Mouse (Mus musculus) heart, embryonic 13.5 days (tissue): ENCODE results near the gene Zfp91. TPM values are rescaled to one million over a fixed set of nuclear protein-coding genes. Genes with fewer than 3 reads are reported as not detected.

Source experiments
- ATAC-seq: fragments of 200-750 bp; cut with Nextera tagmentation; 2 replicates; pipeline ENCODE4 v1.8.0; 2017; ENCODE audit warnings: moderate TSS enrichment; ENCODE audit not compliant: insufficient number of reproducible peaks, low FRiP score, low TSS enrichment; ENCODE audit errors: extremely low read depth
- H3K27ac ChIP-seq: fragments of 300-500 bp; sonication (generic); replicated peaks from 2 replicates; pipeline ENCODE4 v1.5.1; 2015; ENCODE audit warnings: moderate library complexity, mild to moderate bottlenecking, inconsistent platforms
- H3K27me3 ChIP-seq: fragments of 300-500 bp; sonication (generic); replicated peaks from 2 replicates; pipeline ENCODE4 v1.6.1; 2015; ENCODE audit warnings: mild to moderate bottlenecking, inconsistent platforms
- H3K36me3 ChIP-seq: fragments of 300-500 bp; sonication (generic); 2 replicates; pipeline ENCODE4 v1.6.1; 2015; ENCODE audit warnings: mild to moderate bottlenecking, inconsistent platforms
- H3K4me1 ChIP-seq: fragments of 300-500 bp; sonication (generic); 2 replicates; pipeline ENCODE4 v1.6.1; 2015; ENCODE audit warnings: inconsistent platforms
- H3K4me2 ChIP-seq: fragments of 300-500 bp; sonication (generic); 2 replicates; pipeline ENCODE4 v1.6.1; 2015; ENCODE audit warnings: inconsistent platforms, mild to moderate bottlenecking, moderate library complexity
- H3K4me3 ChIP-seq: fragments of 300-500 bp; sonication (generic); 2 replicates; pipeline ENCODE4 v1.5.1; 2015; ENCODE audit warnings: moderate library complexity, mild to moderate bottlenecking, inconsistent platforms
- H3K9ac ChIP-seq: fragments of 300-500 bp; sonication (generic); 2 replicates; pipeline ENCODE4 v1.6.1; 2015; ENCODE audit warnings: inconsistent platforms, mild to moderate bottlenecking, moderate library complexity
- H3K9me3 ChIP-seq: fragments of 300-500 bp; sonication (generic); 2 replicates; pipeline ENCODE4 v1.6.1; 2016; ENCODE audit warnings: inconsistent platforms
- WGBS: fragments of 180-500 bp; shearing (Covaris S2); methylation state at CpG from one replicate; pipeline ENCODE4 v1.1.7; 2015; ENCODE audit warnings: mixed read lengths; 5-methylcytosine and 5-hydroxymethylcytosine counted together
- polyA plus RNA-seq: library from polyadenylated mRNA; unstranded; fragments of >200 nt; fragmentation: Nextera tagmentation; extraction: Ambion mirVana; gene quantifications from 2 replicates; pipeline ENCODE4 v1.2.1, GENCODE M21; 2015

Gene Zfp91
- polyA plus RNA-seq, 1 experiment from 2014 or later, result 10.0 TPM

DNA sequence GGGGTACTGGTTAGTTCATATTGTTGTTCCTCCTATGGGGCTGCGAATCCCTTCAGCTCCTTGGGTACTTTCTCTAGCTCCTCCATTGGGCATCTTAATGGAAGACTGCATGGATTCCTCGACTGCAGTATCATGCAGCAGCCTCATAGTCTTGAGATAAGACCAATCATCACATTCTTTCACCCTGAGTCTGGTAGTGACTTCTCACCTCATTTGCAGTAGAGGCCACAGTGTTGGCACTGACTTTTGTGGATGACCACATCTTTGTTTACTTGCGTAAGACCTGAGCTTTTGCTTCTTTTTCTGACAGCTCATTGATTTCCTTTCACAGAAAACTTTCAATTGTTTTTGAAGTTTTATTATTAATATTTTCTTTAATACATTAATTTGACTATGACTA is 9.8 kb upstream of the Zfp91 start:
- Histone ChIP-seq H3K9me3 (no peaks in the 10 kb centered on the region), H3K27ac (no peak overlapping the region), H3K4me3 (no peak overlapping the region), H3K27me3 (no peaks in the 10 kb centered on the region), H3K4me1 (no peaks in the 10 kb centered on the region), H3K4me2 (no peak overlapping the region), H3K36me3 (no peaks in the 10 kb centered on the region), H3K9ac (no peak overlapping the region)
- WGBS, result 50% methylated on average over 3 of the region's 3 CpGs
- no peak for ATAC-seq

DNA sequence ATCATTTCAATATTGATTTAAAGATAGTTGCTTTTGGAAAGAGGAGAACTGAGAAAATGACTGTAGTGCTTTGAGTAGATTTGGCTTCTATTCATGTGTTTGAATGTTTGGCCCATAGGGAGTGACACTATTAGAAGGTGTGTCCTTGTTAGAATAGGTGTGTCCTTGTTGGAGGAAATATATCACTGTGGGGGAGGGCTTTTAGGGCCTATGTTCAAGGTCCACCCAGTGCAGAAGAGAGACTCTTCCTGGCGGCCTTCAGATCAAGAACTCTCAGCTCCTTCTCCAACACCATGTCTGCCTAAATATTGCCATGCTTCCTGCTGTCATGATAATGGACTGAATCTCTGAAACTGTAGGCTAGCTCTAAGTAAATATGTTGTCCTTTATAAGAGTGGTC is 8.3 kb upstream of the Zfp91 start:
- H3K36me3 ChIP-seq, result no peaks in the 10 kb centered on the region
- no peaks in the 10 kb centered on the region; the same call in 1 of the 2 replicates for H3K27me3 ChIP-seq
- WGBS, result 82% methylated on average over 1 of the region's 1 CpGs
- no peak overlapping the region for H3K4me2 ChIP-seq
- H3K4me1 ChIP-seq, result no peaks in the 10 kb centered on the region
- H3K27ac ChIP-seq, result no peak overlapping the region
- ATAC-seq, result no peak
- no peaks in the 10 kb centered on the region for H3K9me3 ChIP-seq
- H3K4me3 ChIP-seq, result no peak overlapping the region
- H3K9ac ChIP-seq, result no peak overlapping the region

DNA sequence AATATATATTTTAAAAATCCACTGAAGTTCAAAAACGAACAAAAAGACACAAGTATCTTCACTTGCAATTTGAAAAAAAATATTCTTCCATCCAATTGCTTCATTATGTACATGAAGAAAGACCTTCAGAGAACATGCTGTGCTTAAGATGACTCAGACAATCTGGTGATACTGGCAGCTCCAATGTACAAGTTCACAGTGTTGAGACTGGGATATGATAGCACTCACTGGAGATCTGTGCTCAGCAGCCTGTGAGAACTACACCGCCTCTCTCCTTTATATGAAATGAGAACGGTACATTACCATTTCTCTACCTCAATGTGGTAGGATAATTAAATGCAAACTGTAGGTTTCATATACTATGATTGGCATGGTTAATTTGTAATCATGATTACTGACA is 6.9 kb upstream of the Zfp91 start:
- Histone ChIP-seq H3K4me1 (no peaks in the 10 kb centered on the region), H3K27me3 (no peaks in the 10 kb centered on the region; the same call in 1 of the 2 replicates), H3K4me3 (no peak overlapping the region), H3K9me3 (no peaks in the 10 kb centered on the region), H3K36me3 (no peaks in the 10 kb centered on the region), H3K9ac (no peak overlapping the region), H3K27ac (no peak overlapping the region), H3K4me2 (no peak overlapping the region)
- 66% methylated on average over 3 of the region's 3 CpGs for WGBS
- ATAC-seq, result no peak

DNA sequence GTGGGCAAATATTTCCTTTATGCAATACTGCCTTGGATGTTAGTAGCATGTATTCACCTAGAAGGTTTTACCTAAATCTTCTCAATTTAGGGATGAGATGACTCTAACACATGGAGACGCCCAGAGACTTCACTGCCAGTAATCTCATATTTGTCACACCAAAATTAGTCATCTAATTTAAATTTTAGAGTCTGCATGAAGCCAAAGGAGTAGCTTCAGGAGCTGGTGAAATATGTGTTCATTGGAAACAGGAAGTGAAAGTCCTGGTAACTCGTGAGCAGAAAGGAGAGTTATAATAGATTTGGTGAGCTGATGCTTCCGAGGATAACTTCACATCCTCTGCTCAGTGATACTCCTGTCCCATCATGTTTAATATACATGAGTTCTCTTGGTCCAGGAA is 5.1 kb upstream of the Zfp91 start:
- 60% methylated on average over 3 of the region's 3 CpGs for WGBS
- H3K4me3 ChIP-seq, result no peak overlapping the region
- no peaks in the 10 kb centered on the region for H3K36me3 ChIP-seq
- H3K27ac ChIP-seq, result no peak overlapping the region
- no peaks in the 10 kb centered on the region for H3K9me3 ChIP-seq
- peaks cover 3% of the 10 kb centered on the region; the same call in 1 of the 2 replicates for H3K4me1 ChIP-seq
- no peak overlapping the region for H3K9ac ChIP-seq
- no peak overlapping the region for H3K4me2 ChIP-seq
- no peak for ATAC-seq
- H3K27me3 ChIP-seq, result no peaks in the 10 kb centered on the region; the same call in 1 of the 2 replicates

DNA sequence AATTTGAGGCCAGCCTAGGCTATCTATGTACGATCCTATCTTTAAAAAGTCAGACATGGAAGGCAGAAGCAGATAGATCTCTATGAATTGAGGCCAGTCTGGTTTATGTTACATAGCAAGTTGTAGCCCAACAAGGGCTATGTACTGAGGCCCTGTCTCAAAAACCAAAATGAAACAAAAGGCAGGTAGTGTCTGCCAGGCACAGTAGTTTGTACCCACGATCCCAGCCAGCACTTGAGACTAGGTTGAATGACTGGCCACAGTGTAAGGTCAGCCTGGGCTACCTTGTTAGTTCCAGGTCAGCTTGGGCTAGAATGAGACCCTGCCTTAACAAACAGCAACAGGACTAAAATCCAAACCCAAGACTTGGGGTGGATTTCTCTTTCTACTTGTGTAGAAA is 4.7 kb upstream of the Zfp91 start:
- H3K9me3 ChIP-seq, result no peaks in the 10 kb centered on the region
- no peaks in the 10 kb centered on the region; the same call in 1 of the 2 replicates for H3K27me3 ChIP-seq
- ATAC-seq, result no peak
- peaks cover 3% of the 10 kb centered on the region; the same call in 1 of the 2 replicates for H3K4me1 ChIP-seq
- 56% methylated on average over 2 of the region's 2 CpGs for WGBS
- no peak overlapping the region for H3K4me3 ChIP-seq
- no peak overlapping the region for H3K27ac ChIP-seq
- no peak overlapping the region for H3K4me2 ChIP-seq
- no peaks in the 10 kb centered on the region for H3K36me3 ChIP-seq
- no peak overlapping the region for H3K9ac ChIP-seq

DNA sequence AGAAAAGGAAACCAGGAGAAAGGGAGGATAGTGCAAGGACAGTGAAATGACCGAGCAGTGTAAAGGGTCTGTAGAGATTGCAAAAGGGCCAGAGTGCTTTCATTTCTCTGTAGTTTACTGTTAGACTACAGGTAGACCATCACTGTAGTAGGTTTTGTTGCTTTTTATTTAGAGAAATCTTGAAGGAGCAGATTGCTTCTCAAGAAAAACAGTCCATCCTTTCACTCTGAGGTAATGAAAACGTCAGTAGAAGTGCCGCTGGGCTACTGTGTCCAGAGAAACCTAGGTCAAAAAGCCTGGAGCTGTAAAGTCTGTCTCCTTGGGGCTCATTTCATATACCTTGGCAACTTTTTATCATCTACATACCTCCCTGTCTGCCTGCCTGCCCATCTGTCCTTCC is 3.2 kb upstream of the Zfp91 start:
- H3K27me3 ChIP-seq, result no peaks in the 10 kb centered on the region; the same call in 1 of the 2 replicates
- peaks cover 3% of the 10 kb centered on the region; the same call in 1 of the 2 replicates for H3K4me1 ChIP-seq
- no peak overlapping the region for H3K4me2 ChIP-seq
- H3K9ac ChIP-seq, result no peak overlapping the region; the same call in 1 of the 2 replicates
- no peak overlapping the region for H3K4me3 ChIP-seq
- H3K27ac ChIP-seq, result no peak overlapping the region
- ATAC-seq, result no peak
- WGBS, result 78% methylated on average over 3 of the region's 3 CpGs
- no peaks in the 10 kb centered on the region for H3K9me3 ChIP-seq
- no peaks in the 10 kb centered on the region for H3K36me3 ChIP-seq

DNA sequence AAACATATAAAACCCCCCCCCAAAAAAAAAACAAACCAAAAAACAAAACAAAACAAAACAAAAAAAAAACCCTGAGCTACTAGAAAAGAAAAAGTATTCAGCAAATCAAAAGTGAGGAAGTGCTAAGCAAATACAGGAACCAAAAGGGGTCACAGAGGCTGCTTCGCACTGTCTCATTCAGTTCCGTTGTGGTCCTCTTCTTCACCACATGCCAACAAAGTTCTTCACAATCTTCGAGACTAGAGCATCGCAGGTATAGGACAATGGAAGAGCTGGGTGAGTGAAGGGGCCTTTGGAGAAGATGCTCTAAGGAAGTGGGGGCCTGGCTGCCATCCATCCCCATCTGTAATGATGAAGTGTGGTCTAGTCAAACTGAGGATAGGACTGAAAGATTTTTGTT is 2.5 kb upstream of the Zfp91 start:
- H3K27ac ChIP-seq, result no peak overlapping the region
- ATAC-seq, result no peak
- H3K9ac ChIP-seq, result no peak overlapping the region
- 71% methylated on average over 4 of the region's 4 CpGs for WGBS
- no peaks in the 10 kb centered on the region; the same call in 1 of the 2 replicates for H3K27me3 ChIP-seq
- no peaks in the 10 kb centered on the region for H3K36me3 ChIP-seq
- no peak overlapping the region for H3K4me2 ChIP-seq
- H3K4me1 ChIP-seq, result peaks cover 5% of the 10 kb centered on the region
- H3K4me3 ChIP-seq, result no peak overlapping the region
- H3K9me3 ChIP-seq, result no peaks in the 10 kb centered on the region

DNA sequence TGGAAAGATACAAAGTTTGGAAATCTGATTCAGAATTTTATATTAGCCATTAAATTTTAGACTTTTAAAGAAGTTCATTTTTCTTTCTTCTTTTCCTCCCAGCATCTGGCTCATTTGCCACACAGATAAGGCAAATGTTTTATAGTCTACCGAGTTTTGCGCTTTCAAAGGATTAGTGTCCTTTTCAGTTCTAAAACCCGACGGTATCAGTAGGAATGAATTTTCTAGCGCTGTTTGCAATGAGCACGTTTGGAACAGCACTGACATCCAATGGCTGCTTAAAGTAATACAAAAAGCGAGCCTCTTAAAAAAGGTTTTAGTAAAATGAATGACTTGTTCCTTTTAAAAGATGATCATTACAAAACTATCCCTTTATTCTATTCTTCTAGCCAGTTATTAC is 1.1 kb upstream of the Zfp91 start:
- peak overlapping the region; percentile 89 for H3K9ac ChIP-seq

DNA sequence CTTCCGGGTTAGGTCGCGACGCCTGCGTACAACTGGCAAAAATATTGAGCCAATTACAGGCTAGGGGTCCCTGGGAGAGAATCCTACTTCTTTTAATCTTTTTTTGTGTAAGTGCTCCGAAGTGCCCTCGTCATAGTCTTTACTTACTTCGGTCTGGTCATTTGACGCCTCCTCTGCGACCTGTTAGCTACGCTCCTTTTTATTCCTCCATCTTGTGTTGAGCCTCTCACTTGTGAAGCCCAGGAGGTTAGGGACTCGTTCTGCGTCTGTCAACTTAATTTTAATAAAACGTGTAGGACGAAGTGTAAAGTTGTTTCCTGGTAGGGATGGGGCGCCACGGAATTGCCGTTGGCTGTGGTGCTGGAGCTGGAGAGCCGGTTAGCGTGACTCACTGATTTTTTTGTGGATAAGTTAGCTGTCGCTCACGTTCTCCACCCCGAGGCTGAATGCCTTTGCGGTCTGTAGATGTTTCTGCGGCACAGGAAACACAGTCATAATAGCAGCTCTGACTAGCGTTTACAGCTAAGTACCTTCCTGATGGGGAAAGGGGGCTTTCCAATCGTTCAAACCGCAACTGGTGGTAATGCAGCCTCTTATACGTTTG is 504 bp upstream of the Zfp91 start:
- no peak; the same call in 1 of the 2 replicates for ATAC-seq

More for the DNA sequence above, 1.1 kb upstream of the Zfp91 start:
- Histone ChIP-seq H3K27me3 (no peaks in the 10 kb centered on the region; the same call in 1 of the 2 replicates), H3K36me3 (no peaks in the 10 kb centered on the region), H3K4me1 (peaks cover 11% of the 10 kb centered on the region), H3K4me3 (peak overlapping the region; percentile 96), H3K9me3 (no peaks in the 10 kb centered on the region), H3K27ac (peak overlapping the region; percentile 100), H3K4me2 (peak overlapping the region; percentile 89)
- WGBS, result 2% methylated on average over 7 of the region's 7 CpGs
- ATAC-seq, result no peak

DNA sequence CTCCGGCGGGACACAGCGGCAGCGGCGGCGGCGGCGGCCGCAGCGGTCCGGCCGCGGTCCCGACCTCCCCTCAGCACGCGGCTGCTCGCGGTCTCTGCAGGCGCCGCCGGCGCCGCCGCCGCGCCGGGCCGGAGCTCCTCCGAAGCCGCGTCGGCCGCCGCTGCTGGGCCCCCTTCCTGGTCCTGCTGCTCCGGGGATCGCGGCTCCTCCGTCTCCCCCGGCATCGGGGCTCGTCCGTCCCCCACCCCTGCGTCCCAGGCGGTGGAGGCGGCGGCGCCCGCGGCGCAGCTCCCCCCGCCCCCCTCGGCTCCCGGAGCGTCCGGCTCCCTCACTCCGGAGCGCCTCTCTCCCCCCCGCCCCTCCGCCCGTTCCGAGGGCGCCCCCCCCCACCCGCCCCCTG is 816 bp downstream of the Zfp91 start:
- Histone ChIP-seq H3K4me1 (peaks cover 19% of the 10 kb centered on the region), H3K27ac (peak overlapping the region; percentile 100), H3K4me2 (peak overlapping the region; percentile 77), H3K9me3 (no peaks in the 10 kb centered on the region), H3K4me3 (peak overlapping the region; percentile 96), H3K27me3 (no peaks in the 10 kb centered on the region; the same call in 1 of the 2 replicates), H3K36me3 (no peaks in the 10 kb centered on the region), H3K9ac (peak overlapping the region; percentile 100)
- ATAC-seq, result peak; percentile 35; the same call in 1 of the 2 replicates
- WGBS, result under 1% methylated on average over 23 of the region's 63 CpGs

More for the DNA sequence above, 504 bp upstream of the Zfp91 start:
- H3K27me3 ChIP-seq, result no peaks in the 10 kb centered on the region; the same call in 1 of the 2 replicates
- H3K36me3 ChIP-seq, result no peaks in the 10 kb centered on the region
- under 1% methylated on average over 29 of the region's 29 CpGs for WGBS
- H3K9ac ChIP-seq, result peak overlapping the region; percentile 89
- H3K4me1 ChIP-seq, result peaks cover 15% of the 10 kb centered on the region
- H3K4me2 ChIP-seq, result peak overlapping the region; percentile 89
- peak overlapping the region; percentile 96 for H3K4me3 ChIP-seq
- H3K9me3 ChIP-seq, result no peaks in the 10 kb centered on the region
- H3K27ac ChIP-seq, result peak overlapping the region; percentile 100

DNA sequence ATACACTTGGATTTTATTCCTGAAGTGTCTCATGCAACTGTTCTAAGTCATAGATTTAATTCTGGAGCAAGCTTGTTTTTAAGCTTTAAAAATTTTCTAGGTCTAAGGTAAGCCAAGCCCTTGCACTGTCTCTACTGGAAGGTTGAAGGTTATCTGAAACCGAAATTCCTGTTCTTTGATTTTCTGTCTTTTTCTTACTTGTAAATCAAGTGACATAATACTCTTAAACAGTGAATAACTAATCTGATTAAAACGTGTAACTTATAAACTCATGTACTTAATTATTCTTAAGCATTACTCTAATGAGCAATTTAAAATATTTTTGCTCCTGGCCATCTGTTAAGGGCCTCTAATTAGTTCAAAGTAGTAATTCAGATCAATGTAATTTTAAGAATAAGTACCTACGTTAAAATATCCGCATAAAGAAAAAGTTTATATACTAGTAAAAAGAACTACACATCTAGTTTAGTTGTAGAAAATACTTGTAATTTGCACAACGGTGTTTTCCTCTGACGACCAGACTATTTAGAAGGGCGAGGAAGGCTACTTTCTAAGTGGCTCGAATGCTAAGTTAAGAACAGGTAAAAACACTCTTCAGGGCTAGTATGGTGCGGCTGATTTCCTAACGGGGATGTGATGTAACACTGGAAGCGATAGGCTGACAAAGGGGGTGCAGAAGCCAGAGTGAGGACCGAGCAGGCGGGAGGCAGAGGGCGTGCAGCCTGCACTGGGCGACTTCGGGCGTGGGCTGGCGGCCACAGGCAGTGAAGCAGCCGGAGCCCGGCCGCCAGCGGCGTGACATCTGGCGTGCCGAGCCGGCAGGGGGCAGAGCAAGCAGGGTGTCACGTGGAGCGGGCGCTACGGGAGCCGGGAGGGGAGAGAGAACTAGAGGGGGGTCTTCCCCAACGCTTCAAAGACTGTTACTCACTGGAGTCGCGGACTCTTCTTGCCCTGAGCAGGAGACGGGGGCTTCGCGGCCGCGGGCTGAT is 1.6 kb downstream of the Zfp91 start:
- peak; percentile 52 for ATAC-seq
- Histone ChIP-seq H3K27ac (peak overlapping the region; percentile 100), H3K27me3 (no peaks in the 10 kb centered on the region; the same call in 1 of the 2 replicates), H3K4me3 (peak overlapping the region; percentile 96), H3K9me3 (no peaks in the 10 kb centered on the region), H3K9ac (peak overlapping the region; percentile 100), H3K4me1 (peaks cover 19% of the 10 kb centered on the region), H3K4me2 (peak overlapping the region; percentile 77), H3K36me3 (no peaks in the 10 kb centered on the region)
- under 1% methylated on average over 38 of the region's 39 CpGs for WGBS
